Mouse (Mus musculus): Measurements from ENCODE around the gene Dusp8.

The Dusp8 gene

DNA sequence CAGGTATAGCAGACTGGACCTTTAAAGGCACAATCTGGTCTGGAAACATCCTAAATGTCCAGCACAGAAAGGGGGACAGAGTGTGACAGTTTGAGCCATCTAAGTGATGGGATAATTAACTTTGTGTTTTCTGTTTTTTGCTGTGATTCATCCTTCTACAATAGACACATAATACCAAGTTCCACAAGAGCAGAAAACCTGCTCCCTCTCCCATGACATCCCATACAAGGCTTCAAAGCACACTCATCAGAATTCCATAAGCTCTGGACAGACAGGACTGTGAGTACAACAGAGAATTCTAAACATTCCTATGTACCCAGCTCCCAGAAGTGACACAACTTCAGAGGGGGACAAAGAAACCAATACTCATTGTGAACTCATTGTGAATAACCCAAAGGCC, 45.1 kb downstream of the Dusp8 start:
- DNase-seq (ENCODE audit: low spot score in 2 of 2): no peak

DNA sequence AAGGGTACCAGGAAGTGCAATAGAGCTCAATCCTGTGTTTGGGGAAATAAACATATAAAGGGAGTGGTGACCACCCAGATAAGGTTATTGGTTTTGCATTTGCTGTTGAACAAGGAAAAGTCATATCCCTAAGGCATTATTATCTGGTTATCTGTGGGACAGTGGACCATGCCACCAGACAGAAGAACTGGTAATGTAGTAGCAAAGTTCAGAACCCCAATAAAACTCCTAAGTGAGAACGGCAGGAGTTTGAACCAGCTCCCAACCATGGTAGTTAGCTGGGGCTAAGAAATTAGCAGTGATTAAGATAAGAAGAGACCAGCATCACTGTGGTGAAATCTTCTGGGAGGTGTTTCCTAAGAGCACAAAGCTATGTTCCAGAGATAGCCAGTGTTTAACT, 49.7 kb downstream of the Dusp8 start:
- DNase-seq (ENCODE audit: low spot score in 2 of 2): no peak

DNA sequence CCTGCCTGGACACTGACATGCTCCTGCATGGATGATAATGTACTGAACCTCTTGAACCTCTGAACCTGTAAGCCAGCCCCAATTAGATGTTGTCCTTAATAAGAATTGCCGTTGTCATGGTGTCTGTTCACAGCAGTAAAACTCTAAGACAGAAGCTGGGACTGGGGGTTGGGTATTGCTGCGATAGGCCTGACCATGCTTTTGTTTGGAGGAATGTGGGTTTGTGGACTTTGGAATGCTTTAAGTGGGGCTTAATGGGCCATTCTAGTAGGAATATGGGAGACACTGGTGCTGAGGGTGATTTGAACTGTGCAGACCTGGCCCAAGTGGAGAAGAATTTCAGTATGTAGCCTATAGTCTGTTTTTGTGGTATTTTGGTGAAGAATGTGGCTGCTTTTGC, 50.3 kb downstream of the Dusp8 start:
- DNase-seq (ENCODE audit: low spot score in 2 of 2): no peak

DNA sequence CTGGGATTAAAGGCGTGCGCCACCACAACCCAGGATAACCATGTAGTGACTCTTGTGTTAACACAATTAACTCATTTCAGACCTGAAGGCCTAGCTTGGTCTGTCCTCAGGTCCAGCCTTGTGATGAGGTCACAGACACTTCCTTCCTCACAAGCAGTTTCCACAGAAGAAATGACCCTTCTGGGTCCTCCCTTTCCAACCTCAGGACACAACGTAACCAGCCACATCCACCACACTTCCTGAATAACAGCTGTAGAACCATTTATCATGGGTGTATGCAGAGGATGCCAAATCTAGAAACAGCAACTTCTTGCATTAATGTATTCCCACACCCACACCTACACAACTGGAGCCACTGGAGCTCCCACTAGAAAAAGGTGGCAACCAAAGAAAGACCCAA, 54.9 kb downstream of the Dusp8 start:
- DNase-seq (ENCODE audit: low spot score in 2 of 2): peak in 1 of 2 experiments; percentile 10

DNA sequence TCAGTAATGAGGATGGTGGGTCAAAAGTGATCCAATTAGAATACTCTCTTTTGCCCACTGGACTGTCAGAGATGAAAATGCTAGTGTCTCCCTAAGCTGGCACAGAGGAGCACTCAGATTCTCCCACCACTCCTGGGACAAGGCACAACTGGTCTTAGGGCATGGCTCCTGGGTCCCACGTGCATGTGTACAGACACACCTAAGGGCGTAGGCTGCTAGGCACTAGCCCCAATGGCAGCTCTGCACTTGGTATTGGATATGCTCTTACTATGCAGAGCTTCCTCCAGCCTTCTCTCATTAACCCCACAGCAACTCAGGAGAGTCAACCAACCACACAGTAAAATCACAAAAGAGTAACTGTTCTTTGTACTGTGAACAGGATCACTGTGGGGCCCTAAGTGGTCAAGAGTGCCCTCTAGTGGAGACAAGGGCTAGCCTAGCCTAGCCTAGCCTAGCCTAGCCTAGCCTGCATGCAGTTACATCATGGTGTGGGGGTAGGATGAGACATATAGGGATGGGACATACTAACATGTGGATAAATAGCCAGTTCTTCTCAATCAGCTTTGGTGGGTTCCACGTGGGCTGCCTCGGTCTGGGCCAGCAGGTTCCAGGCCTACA, 58.0 kb downstream of the Dusp8 start:
- peak; percentile 38 to 48 for DNase-seq (ENCODE audit: low spot score in 2 of 2)

DNA sequence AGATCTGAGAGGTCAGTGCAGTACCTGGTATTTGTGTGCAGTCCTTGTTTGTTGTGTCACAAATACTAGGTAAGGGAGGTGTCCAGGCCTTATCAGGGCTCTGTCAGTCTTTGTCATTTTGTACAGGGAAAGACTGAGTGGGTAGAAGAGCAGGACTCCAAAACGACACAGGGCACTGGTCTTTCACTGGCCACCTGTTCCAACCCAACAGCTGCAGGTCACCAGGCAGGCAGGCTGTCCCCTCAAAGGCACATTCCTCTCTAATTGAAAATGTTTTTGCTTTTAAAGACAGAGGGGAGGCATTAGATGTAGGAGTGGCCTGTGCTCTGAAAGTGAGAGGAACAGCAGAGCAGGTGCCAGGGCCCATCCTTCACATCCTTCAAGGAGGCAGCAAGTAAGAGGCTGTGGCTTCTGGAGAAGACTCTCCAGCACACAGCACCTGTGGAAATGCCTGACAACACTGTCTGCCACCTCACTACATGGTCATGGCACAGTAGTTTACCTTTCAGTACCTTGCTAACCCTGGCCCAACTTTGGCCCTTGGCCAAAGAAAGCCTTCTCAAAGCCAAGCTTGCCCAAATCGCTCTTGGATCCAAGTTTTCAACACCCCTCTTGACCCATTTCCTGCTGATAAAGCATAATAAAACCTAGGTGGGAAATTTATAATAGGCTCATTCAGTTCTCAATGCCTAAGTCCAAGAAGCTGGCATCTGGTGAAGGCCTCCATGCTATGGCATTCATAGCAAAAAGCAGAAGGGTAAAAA, 60.4 kb downstream of the Dusp8 start:
- no peak for DNase-seq (ENCODE audit: low spot score in 2 of 2)

DNA sequence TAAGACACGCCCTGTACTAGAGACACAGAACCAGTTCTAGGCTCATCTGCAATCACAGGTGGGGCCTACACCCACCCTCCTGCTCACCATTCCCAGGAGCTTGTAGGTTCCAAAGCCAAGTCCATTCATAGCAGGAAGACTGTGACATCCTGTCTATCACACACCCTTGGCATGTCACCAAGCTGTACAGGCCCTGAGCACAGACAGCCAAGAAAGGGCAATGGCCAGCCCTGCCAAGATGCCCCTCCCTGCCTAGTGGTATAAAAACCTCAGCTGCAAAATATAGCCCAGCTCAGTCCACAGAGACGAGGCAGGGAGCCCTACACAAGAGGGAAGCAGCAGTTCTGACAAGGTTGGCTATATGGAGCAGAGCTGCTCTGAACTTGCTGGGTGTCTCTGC, 61.4 kb downstream of the Dusp8 start:
- DNase-seq (ENCODE audit: low spot score in 2 of 2): no peak

DNA sequence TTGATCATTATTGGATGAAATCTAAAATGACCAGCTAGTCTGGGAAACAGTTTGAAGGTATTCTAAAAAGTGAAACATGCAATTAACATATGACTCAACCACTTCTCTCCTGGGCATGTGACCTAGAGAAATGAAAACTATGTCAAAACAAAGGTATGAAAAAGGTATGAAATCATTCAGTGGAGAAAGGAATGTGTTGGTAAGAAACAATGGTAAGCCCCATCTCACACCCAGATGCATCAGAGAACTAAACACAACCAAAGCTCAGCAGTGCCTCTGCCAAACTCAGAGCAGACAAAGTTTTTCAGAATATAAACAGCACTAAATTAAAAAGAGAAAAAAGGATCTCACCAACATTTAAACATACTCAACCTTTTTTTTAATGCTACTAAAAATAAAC, 65.6 kb downstream of the Dusp8 start:
- no peak for DNase-seq (ENCODE audit: low spot score in 2 of 2)
